Mouse (Mus musculus) thymus, adult 2 months (tissue): Measurements from ENCODE around the gene Gna11.

Experiments used
- CTCF ChIP-seq: fragments of 200-500 bp; IDR thresholded peaks from 2 replicates; pipeline ENCODE4 v1.5.1; 2012; ENCODE audit warnings: mild to moderate bottlenecking, control low read depth, low read length, moderate library complexity, borderline replicate concordance; ENCODE audit not compliant: control insufficient read depth, poor library complexity, insufficient read depth; ENCODE audit errors: extremely low read depth
- POLR2A ChIP-seq: fragments of 200-500 bp; IDR thresholded peaks from 2 replicates; pipeline ENCODE4 v1.6.1; 2012; ENCODE audit warnings: mild to moderate bottlenecking, low read length, control low read depth, moderate library complexity; ENCODE audit not compliant: control insufficient read depth, poor library complexity, insufficient read depth; ENCODE audit errors: extremely low read depth

- no peak for TF ChIP-seq CTCF
- no peak for TF ChIP-seq POLR2A
These were observed 24.7 kb upstream of the Gna11 start for GRCm38 (mm10) chr10:81569507-81570237.
